Mouse (Mus musculus) c-Kit-positive CD71-positive TER-119-negative erythroid progenitor cells, embryonic 14.5 days (primary cell): ENCODE data around the gene Fastk.
A peak's percentile ranks its signal among the peaks of the same experiment; 100 is the strongest.

Experiments used
- DNase-seq: peaks from one replicate; pipeline ENCODE4 v3.0.0-alpha.2; 2013; ENCODE audit warnings: low read depth

Fastk gene

DNA sequence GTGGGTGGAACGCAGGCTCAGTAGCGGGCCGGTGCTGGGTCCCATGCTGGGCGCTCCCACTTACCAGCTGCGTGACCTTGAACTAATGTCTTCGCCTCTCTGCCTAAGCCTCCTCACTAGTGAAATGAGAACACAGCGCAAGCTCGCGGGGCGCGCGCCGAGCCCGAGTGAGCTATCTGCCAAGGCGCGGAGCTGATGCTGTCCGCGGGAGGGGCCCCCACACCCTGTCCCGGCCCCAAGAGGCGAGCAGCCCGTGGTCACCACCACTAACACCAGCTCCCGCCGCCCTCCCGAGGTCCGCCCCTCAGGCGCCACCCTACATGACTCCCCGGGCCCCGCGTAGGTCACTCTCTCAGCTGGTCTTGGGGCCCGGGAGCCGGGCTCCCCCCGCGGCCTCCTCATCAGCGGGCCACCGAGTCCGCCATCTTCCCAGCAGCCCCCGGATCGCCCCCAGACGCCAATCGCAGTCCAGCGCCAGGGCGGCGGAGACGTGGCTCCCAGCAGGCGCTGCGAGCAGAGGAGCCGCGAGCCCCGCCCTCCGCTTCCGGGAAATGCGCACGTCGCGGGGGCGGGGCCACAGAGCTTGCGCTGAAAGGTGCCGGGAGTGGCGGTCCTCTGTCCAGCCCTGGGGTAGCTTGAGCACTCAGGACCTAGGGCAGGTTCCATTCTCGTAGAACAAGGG, at the start of gene Fastk:
Fastk (minus strand) TSS at position 542 of the 682 bp plus-strand sequence.
- DNase-seq, result peak; percentile 86

DNA sequence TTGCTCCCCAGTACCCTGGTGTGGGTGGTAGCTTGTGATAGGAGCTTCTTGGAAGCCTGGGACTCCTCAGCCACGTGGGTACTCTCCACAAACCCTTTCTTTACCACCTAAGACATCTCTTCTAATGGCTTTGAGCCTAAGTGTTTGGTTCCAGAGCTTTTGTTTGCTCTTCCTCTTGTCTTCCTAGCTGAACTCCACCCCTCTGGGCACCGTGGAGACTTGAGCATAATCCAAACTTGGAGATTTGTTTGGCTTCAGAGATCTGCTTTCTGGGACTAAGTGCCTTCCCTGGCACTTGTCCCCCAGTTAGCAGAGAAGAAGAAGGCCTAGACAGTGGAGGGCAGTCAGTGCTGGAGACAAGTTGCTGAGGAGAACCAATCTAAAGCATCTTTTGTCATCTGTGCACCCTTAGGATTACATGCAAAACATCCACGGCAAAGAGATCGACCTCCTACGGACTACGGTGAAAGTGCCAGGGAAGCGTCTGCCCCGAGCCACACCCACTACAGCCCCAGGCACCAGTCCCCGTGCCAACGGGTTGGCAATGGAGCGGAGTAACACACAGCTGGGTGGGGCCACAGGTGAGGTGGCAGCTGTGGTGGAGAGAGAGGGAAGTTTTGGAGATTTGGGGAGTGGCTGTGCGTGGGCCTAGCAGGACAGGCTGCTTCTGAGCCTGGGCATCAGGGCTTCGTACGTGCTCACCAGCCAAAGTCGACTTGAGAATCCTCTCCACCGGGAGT, 47.6 kb upstream of the Fastk start:
- DNase-seq, result no peak

GRCm38 (mm10) chr5:24490413-24490920, 45.4 kb upstream of the Fastk start:
- no peak for DNase-seq

- DNase-seq, result no peak
These were observed 41.7 kb upstream of the Fastk start for GRCm38 (mm10) chr5:24486738-24487137.

GRCm38 (mm10) chr5:24486097-24486496, 41.0 kb upstream of the Fastk start:
- DNase-seq, result peak; percentile 67

DNA sequence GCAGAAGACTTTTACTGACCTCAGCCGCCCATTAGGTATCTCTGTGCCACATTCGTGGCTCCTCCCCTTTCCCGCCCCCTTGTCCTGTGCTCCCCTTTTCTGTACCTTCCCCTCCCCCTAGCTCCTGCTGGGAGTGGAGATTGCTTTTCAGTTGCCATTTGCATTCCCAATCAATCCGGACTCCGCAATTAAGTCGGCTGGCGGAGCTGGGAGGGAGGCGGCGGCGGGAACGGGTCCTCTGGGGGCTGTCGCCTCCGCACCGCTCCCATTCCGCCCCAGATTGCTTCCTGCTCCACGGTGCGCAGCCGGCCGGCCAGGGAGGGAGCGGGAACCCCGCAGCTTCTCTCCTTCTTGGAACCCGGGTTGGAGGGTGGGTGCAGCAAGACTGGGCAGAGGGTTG, 39.9 kb upstream of the Fastk start:
- no peak for DNase-seq

GRCm38 (mm10) chr5:24483326-24483725, 38.2 kb upstream of the Fastk start:
- DNase-seq, result peak; percentile 51

- DNase-seq, result no peak
These were observed 37.4 kb upstream of the Fastk start for GRCm38 (mm10) chr5:24482247-24483079.

GRCm38 (mm10) chr5:24481647-24482046, 36.6 kb upstream of the Fastk start:
- DNase-seq, result peak; percentile 31

DNA sequence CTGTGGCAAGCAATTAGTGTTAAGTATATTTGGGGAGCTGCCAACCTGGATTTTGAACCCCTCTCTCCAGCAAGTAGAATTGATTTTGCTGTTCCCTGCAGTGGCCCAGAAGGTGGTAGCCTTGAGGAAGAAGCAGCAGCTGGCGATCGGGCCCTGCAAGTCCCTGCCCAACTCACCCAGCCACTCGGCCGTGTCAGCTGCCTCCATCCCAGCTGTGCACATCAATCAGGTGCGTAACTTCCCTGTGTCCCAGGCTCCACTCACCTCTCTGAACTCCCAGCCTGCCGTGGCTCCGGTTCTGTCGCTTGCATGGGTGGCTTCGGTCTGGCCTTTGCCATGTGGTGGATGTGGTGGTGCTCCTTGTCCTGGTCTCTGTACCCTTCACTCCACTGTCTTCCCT, 32.8 kb upstream of the Fastk start:
- DNase-seq, result no peak

GRCm38 (mm10) chr5:24475476-24476241, 30.6 kb upstream of the Fastk start:
- no peak for DNase-seq

- no peak for DNase-seq
These were observed 29.7 kb upstream of the Fastk start for GRCm38 (mm10) chr5:24474723-24475261.

- DNase-seq, result no peak
These were observed 29.1 kb upstream of the Fastk start for GRCm38 (mm10) chr5:24474025-24474722.

- DNase-seq, result no peak
These were observed 28.0 kb upstream of the Fastk start for GRCm38 (mm10) chr5:24472884-24473619.

DNA sequence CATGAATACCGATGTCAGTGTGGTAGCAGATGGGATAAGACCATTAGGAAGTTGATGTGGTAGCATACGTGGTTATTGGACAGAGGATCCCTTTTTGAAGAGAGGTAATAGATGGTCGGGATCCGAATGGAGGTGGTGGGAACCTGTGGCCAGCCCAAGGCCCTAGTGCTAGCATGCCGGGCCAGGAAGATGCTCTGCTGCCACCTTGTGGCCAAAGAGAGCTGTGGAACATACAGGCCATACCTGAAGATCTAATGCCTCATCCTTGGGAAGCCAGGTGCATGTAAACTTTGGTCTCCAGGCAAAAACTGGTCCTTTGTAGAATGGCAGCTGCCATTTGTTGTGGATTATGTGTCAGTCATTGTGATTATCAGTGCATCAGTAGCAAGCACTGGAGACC, 25.5 kb upstream of the Fastk start:
- DNase-seq, result peak; percentile 76

DNA sequence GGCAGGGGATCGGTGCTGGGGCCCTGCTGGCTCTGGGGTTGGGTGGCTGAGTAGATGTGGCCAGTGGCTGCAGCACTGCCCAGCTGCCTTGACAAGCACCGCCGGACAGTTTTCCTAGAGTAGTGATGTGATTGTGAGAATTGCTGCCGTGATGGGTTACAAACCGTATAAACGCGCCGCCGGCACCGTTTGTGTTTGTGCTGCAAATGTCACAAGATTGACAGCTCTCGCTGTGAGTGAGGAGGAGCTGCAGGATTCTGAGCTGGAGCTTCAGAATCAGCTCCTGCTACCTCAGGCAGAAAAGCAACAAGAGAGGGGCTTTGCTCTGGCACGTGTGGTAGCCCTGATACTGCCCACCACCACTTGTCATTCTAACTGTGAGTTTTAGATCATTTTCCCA, 21.7 kb upstream of the Fastk start:
- no peak for DNase-seq

GRCm38 (mm10) chr5:24455613-24456012, 10.5 kb upstream of the Fastk start:
- no peak for DNase-seq

GRCm38 (mm10) chr5:24455076-24455475, 10.0 kb upstream of the Fastk start:
- no peak for DNase-seq

DNA sequence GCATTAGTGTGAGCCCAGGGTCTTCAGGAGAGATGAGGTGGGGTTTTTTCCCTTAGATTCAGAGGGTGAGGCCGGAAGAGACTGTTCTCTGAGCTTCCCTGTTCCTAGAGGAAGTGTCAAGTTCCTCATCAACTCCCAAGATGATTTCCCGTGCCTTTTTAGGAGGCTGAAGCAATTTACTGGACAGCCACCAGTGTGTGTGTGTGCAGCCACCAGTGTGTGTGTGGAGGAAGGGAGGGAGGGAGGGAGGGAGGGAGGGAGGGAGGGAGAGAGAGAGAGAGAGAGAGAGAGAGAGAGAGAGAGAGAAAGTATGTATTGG, 8.9 kb upstream of the Fastk start:
- DNase-seq, result no peak

- DNase-seq, result no peak
These were observed 8.3 kb upstream of the Fastk start for GRCm38 (mm10) chr5:24453283-24453984.
